Mouse (Mus musculus): ENCODE results near the gene Bcl2.

DNA sequence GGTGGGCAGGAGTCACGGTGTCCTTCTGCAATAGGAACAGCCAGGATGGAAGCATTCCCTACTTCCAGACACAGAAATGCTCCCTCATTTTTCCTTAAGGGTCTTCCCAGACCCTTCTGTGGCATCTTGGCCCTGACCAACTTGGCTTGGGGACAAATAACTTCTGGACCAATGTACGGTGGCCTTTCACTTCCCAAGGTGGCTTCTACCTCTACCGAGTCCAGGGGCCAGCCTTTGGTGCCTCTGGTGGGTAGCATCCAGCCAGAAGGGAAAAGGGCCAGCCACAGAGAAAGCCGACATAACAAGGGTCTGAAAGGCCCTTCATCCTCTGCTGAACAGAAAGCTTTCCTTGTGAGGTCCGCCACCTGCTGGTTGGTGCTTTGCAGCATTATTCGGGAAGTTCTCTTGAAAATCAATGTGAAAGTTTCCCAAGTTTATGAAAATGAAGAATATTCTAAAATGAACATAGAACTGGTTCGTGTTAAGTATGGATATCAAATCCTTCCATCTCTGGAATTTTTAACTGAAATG, 3.1 kb upstream of the Bcl2 start:
- no peak for TF ChIP-seq CTCF (IDR thresholded peaks at IDR 0.05; ENCODE audit: borderline replicate concordance, control insufficient read depth, extremely low read depth, insufficient read depth, low read length, poor library complexity)
- no peak for TF ChIP-seq POLR2A (IDR thresholded peaks at IDR 0.05; ENCODE audit: control insufficient read depth, extremely low read depth, insufficient read depth, low read length, poor library complexity)

Data from thymus, adult 2 months (tissue).